Mouse (Mus musculus): ENCODE results near the gene Taok1. TPM values are rescaled to one million over a fixed set of nuclear protein-coding genes. Genes with fewer than 3 reads are reported as not detected.

The Taok1 gene
- polyA plus RNA-seq, 1 experiment: 9.2 TPM

DNA sequence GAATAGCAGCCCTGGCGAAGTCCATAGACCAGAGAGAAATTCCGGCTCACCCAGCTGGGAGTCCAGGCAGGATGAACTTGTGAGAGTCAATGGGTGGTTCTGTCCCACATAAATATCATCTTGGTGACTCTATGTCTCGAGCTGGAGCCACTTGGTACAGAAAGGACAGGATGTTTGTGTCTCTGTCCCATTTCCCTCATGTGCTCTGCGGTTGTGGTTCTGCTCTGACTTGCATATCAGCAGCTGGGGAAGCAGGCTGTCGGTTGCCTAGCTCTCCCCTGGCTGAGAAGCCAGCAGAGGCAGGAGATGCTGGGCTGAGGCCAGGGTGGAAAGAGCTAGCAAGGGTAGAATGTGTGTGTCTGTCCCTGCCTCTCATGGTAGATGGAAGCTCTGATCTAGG is 88.6 kb downstream of the Taok1 start, which contains the start of gene Gm10392:
TSS of gene Gm10392 (minus strand) at position 156 of the 400 bp plus-strand sequence.
- DNase-seq: no peak
- 36% methylated on average over 5 of the region's 5 CpGs for WGBS
- Histone ChIP-seq H3K4me3 (replicated peaks; ENCODE audit: extremely low read depth, low read depth, low read length) (no peak within 1 kb of the TSS), H3K4me1 (ENCODE audit: control insufficient read depth, insufficient read depth, low read length) (peaks cover 13% of the 10 kb centered on the region; the same call in 1 of the 2 replicates)
- TF ChIP-seq CTCF (IDR thresholded peaks at IDR 0.05; ENCODE audit: insufficient read depth, low read length): no peak
- TF ChIP-seq POLR2A (IDR thresholded peaks at IDR 0.05; ENCODE audit: borderline replicate concordance, extremely low read depth, low read depth, low read length): peak; percentile 41; the same call in 1 of the 2 replicates

DNA sequence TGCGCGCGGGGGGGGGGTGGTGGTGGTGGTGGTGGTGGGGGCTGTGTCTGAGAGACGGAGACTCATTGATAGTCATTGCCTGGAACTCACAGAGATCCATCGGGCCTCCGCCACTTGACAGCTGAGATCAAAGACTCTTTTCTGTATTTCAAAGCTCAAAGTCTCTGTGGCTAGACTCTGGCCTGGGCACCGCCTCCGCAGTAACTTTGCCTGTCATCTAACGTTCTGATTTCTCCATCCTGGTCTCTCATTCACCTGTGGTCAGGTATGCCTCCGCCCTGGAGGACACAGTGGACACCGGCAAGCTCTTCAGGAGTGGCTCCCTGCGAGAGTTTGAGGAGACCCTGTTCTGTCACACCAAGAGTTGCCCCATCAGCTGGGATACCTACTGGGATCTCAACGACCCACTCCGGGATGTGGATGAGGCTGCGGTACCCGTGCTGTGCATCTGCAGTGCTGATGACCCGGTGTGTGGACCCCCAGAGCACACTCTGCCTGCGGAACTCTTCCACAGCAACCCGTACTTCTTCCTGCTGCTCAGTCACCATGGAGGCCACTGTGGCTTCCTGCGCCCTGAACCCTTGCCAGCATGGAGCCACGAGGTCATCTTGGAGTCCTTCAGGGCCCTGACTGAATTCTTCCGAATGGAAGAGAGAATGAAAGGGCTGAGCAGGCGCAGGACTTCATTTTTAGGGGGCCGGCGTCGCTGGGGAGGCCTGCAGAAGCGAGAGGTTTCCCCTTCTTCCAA is 89.4 kb downstream of the Taok1 start:
- no peak for DNase-seq
- TF ChIP-seq POLR2A (IDR thresholded peaks at IDR 0.05; ENCODE audit: borderline replicate concordance, extremely low read depth, low read depth, low read length) (no peak), CTCF (IDR thresholded peaks at IDR 0.05; ENCODE audit: insufficient read depth, low read length) (no peak)
- WGBS: 78% methylated on average over 27 of the region's 27 CpGs
- peaks cover 15% of the 10 kb centered on the region; the same call in 1 of the 2 replicates for H3K4me1 ChIP-seq (ENCODE audit: control insufficient read depth, insufficient read depth, low read length)
- H3K4me3 ChIP-seq (replicated peaks; ENCODE audit: extremely low read depth, low read depth, low read length): no peak overlapping the region

DNA sequence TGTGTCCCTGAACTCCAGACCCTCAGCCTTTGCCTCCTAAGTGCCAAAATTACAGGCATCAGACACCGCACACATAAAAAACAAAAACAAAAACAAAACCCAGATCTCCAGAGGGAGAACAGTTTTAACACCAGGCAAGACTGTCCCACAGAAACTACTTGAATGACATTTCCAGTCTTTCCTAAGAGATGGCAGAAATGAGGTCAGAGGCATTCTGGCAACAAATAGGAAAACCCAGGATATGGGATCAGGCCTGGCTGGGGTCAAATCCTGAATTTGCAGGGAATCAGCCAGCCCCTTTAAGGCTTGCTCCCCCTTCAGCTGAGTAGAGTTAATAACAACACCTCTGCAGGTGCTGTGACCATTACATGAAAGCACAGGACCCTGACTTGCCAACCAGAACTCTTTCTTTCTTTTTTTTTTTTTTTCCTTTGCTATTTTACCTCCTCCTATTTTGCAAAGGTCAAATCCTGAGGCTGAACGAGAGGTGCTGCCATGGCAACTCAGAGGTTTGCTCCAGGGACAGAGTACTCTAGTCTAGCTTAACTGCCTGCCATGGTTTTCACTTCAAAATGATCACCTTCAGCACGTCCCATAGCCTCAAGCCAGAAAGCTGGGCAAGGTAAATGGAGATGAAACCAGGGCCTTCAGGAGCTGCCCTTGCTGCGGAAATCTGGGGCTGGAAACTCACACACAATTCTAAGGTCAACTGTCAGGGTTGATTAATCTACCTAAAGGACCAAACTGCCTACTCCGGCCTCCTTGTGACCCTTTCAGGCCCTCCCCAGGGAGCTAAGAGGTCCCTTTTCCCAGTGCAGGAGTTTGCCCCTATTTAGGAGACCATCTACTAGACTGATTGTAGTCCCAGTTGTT is 90.8 kb downstream of the Taok1 start:
- TF ChIP-seq POLR2A (IDR thresholded peaks at IDR 0.05; ENCODE audit: borderline replicate concordance, extremely low read depth, low read depth, low read length): no peak
- no peak for TF ChIP-seq CTCF (IDR thresholded peaks at IDR 0.05; ENCODE audit: insufficient read depth, low read length)
- DNase-seq: no peak
- no peak overlapping the region for H3K4me3 ChIP-seq (replicated peaks; ENCODE audit: extremely low read depth, low read depth, low read length)
- 81% methylated on average over 5 of the region's 5 CpGs for WGBS
- peaks cover 21% of the 10 kb centered on the region for H3K4me1 ChIP-seq (ENCODE audit: control insufficient read depth, insufficient read depth, low read length)

DNA sequence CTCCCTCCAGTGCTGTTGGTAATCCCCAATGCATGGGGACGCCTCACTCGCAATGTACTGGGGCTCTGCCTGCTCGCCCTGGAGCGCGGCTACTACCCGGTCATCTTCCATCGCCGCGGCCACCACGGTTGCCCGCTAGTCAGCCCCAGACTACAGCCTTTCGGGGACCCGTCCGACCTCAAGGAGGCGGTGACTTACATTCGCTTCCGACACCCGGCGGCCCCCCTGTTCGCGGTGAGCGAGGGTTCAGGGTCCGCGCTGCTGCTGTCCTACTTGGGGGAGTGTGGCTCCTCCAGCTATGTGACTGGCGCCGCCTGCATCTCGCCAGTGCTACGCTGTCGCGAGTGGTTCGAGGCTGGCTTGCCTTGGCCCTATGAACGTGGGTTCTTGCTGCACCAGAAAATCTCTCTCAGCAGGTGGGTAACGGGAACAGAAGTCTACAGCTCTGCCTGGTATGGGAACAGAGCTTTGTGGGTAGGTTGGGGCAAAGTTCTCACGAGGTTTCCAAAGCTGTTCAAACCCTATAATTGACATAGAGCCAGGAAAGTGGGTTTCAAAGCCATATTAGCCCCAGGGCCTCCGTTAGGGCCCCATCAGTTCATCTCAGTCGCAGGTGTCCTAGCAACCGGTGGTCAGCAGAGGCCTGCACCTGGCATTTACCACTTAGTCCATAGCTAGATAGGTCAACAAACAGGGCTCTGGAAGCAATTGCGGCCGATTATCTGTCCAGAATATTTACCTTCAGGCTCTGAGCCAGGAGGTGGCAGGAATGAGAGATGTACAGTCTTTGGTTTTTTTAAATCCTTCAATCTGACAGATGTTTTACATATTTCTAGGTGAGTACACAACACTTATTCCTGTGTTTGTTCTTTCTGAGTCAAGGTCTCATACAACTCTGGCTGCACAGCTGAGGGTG is 91.7 kb downstream of the Taok1 start, which contains the start of gene Trp53i13:
TSS of gene Trp53i13 (minus strand) at position 344 of the 916 bp plus-strand sequence.
- Histone ChIP-seq H3K4me3 (replicated peaks; ENCODE audit: extremely low read depth, low read depth, low read length) (peak within 1 kb of the TSS; percentile 58), H3K4me1 (ENCODE audit: control insufficient read depth, insufficient read depth, low read length) (peaks cover 21% of the 10 kb centered on the region)
- 18% methylated on average over 39 of the region's 39 CpGs for WGBS
- no peak for TF ChIP-seq CTCF (IDR thresholded peaks at IDR 0.05; ENCODE audit: insufficient read depth, low read length)
- no peak for TF ChIP-seq POLR2A (IDR thresholded peaks at IDR 0.05; ENCODE audit: borderline replicate concordance, extremely low read depth, low read depth, low read length)
- DNase-seq: no peak

DNA sequence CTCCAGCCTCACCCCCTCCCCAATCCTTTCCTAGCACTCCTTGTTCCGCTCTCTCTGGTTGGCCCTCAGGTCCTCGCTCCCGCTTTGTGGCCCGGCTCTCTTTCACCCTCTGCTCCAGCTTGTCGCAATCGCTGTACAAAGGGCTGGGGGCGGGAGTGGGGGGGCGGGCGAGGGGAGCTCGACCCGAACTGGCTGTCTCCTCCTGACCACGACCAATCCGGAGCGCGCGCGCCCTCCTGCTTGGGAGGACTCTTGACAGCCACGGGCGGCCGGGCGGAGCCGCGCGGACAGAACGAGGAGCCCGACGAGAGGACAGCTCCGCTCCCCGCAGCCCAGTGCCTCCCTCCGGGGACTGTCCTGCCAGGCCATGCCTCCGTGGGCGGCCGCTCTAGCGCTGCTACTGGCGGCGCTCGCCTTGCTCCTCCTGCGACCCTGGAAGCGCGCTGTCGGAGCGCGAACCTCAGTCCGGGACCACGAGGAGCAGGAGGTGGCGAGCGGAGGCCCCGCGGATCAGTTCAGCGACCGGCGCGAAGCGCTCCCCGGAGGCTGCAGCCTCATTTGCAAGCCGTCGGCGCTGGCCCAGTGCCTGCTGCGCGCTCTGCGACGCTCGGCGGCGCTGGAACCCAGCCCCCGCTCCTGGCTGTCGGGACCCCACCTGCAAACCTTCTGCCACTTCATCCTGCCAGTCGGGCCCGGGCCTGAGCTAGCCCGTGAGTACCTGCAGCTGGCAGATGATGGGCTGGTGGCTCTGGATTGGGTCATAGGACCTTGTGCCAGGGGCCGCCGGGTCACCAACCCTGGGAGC is 92.6 kb downstream of the Taok1 start, which contains the start of gene Abhd15:
TSS of gene Abhd15 (plus strand) at position 290 of the 805 bp plus-strand sequence.
- TF ChIP-seq CTCF (IDR thresholded peaks at IDR 0.05; ENCODE audit: insufficient read depth, low read length): no peak
- TF ChIP-seq POLR2A (IDR thresholded peaks at IDR 0.05; ENCODE audit: borderline replicate concordance, extremely low read depth, low read depth, low read length): peak; percentile 51; the same call in 1 of the 2 replicates
- peak; percentile 80 for DNase-seq
- H3K4me1 ChIP-seq (ENCODE audit: control insufficient read depth, insufficient read depth, low read length): peaks cover 21% of the 10 kb centered on the region
- under 1% methylated on average over 72 of the region's 72 CpGs for WGBS
- H3K4me3 ChIP-seq (replicated peaks; ENCODE audit: extremely low read depth, low read depth, low read length): peak within 1 kb of the TSS; percentile 58

DNA sequence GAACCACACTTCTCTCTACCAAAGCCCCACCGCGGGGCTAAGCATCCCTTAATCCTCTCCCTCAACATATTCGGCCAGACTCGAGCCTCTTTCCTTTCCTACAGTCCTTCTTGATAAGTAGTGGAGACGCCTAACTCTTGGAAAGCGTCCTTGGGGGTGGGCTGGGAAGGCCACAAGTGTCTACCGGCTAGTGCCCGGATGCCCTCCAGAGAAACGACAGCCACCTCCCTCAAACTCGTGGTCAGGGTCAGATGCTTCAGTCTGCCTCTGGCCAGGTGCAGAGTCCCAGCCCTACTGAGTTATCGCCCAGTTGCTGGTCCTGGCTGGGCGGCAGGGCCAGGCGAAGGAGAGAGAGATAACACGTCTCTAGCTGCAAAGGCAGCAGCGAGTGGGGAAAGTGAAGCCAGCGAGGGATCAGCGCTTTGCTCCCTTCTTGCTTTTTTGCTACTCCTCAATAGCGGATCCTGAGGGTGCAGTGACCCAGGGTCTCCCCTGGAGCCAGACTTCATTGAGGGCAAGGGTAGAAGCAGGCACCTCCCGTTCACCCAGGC is 93.3 kb downstream of the Taok1 start:
- 22% methylated on average over 19 of the region's 19 CpGs for WGBS
- Histone ChIP-seq H3K4me3 (replicated peaks; ENCODE audit: extremely low read depth, low read depth, low read length) (peak overlapping the region; percentile 48), H3K4me1 (ENCODE audit: control insufficient read depth, insufficient read depth, low read length) (peaks cover 18% of the 10 kb centered on the region)
- TF ChIP-seq POLR2A (IDR thresholded peaks at IDR 0.05; ENCODE audit: borderline replicate concordance, extremely low read depth, low read depth, low read length): no peak; the same call in 1 of the 2 replicates
- no peak for TF ChIP-seq CTCF (IDR thresholded peaks at IDR 0.05; ENCODE audit: insufficient read depth, low read length)
- peak; percentile 40 for DNase-seq

DNA sequence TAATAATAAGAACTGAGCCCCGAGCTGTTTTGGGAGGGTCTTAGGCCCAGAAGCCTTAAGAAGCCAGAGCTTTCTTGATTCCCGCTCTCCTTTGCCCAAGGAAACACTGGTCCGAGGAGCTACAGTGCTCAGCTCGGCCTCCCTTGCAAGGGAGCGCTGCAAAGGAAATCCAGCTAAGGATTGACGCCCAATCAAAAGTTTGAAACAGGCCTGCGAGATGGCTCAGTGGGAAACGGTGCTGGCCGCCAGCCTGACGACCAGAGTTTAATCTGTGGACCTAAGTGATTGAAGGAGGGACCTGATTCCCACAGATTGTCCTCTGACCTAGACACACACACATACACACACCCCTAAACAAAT is 93.8 kb downstream of the Taok1 start:
- no peak for DNase-seq
- TF ChIP-seq CTCF (IDR thresholded peaks at IDR 0.05; ENCODE audit: insufficient read depth, low read length) (no peak), POLR2A (IDR thresholded peaks at IDR 0.05; ENCODE audit: borderline replicate concordance, extremely low read depth, low read depth, low read length) (no peak)
- 9% methylated on average over 10 of the region's 10 CpGs for WGBS
- peak overlapping the region; percentile 74 for H3K4me3 ChIP-seq (replicated peaks; ENCODE audit: extremely low read depth, low read depth, low read length)
- H3K4me1 ChIP-seq (ENCODE audit: control insufficient read depth, insufficient read depth, low read length): peaks cover 15% of the 10 kb centered on the region
